Mouse (Mus musculus) neutrophil, adult 5-6 weeks (primary cell): Measurements from ENCODE around the gene Heca. TPM values are rescaled to one million over a fixed set of nuclear protein-coding genes. Genes with fewer than 3 reads are reported as not detected.
"Not testable (repeated sequence)": the region's sequence is repeated elsewhere in the genome, so short reads cannot be mapped to it uniquely, and the experiment has no call there.

Source experiments
- ATAC-seq: fragments of 151-379, 151-347 bp; 2 replicates; pipeline ENCODE4 v1.8.0; 2017; ENCODE audit warnings: mild to moderate bottlenecking, moderate TSS enrichment; ENCODE audit not compliant: insufficient number of reproducible peaks, poor library complexity, low FRiP score, severe bottlenecking; ENCODE audit errors: extremely low read depth
- total RNA-seq: library from RNA; stranded (forward); fragments of 200-1000 nt; gene quantifications from 2 replicates; pipeline ENCODE4 v1.2.3, GENCODE M21; 2017

Gene Heca
- total RNA-seq, result 139 and 161 TPM in 2 replicates

GRCm38 (mm10) chr10:17947960-17948730 lies at the start of gene Heca:
Gene Heca (minus strand): TSS chr10:17948067.
- ATAC-seq, result peak; percentile 83

GRCm38 (mm10) chr10:17990576-17990975 lies 42.7 kb upstream of the Heca start:
- no peak for ATAC-seq

- ATAC-seq, result peak; percentile 65
These were observed 41.3 kb upstream of the Heca start for GRCm38 (mm10) chr10:17989136-17989535.

GRCm38 (mm10) chr10:17987823-17988423 lies 40.1 kb upstream of the Heca start:
- ATAC-seq, result no peak

- no peak for ATAC-seq
These were observed 35.4 kb upstream of the Heca start for GRCm38 (mm10) chr10:17983313-17983712.

GRCm38 (mm10) chr10:17966090-17966489 lies 18.2 kb upstream of the Heca start:
- no peak for ATAC-seq

- ATAC-seq, result peak; percentile 49; the same call in 1 of the 2 replicates
These were observed 2.9 kb upstream of the Heca start for GRCm38 (mm10) chr10:17950761-17951160.

GRCm38 (mm10) chr10:17947175-17947906 lies 526 bp downstream of the Heca start:
- peak; percentile 54 for ATAC-seq

GRCm38 (mm10) chr10:17946799-17947174 lies 1.1 kb downstream of the Heca start:
- not testable (repeated sequence) for ATAC-seq

GRCm38 (mm10) chr10:17946046-17946445 lies 1.8 kb downstream of the Heca start:
- no peak for ATAC-seq

GRCm38 (mm10) chr10:17933622-17934021 lies 14.2 kb downstream of the Heca start:
- ATAC-seq, result no peak

- ATAC-seq, result no peak
These were observed 15.7 kb downstream of the Heca start for GRCm38 (mm10) chr10:17932131-17932530.

- ATAC-seq, result no peak
These were observed 16.7 kb downstream of the Heca start for GRCm38 (mm10) chr10:17931157-17931556.

GRCm38 (mm10) chr10:17930445-17931083 lies 17.3 kb downstream of the Heca start:
- no peak for ATAC-seq

GRCm38 (mm10) chr10:17925200-17925599 lies 22.7 kb downstream of the Heca start:
- no peak for ATAC-seq

GRCm38 (mm10) chr10:17924166-17924565 lies 23.7 kb downstream of the Heca start:
- ATAC-seq, result no peak

GRCm38 (mm10) chr10:17921381-17921780 lies 26.5 kb downstream of the Heca start:
- ATAC-seq, result no peak

- peak; percentile 65 for ATAC-seq
These were observed 27.9 kb downstream of the Heca start for GRCm38 (mm10) chr10:17919971-17920370.

- peak; percentile 88 for ATAC-seq
These were observed 28.8 kb downstream of the Heca start for GRCm38 (mm10) chr10:17919032-17919431.
